Mouse (Mus musculus) hindbrain, postnatal 0 days (tissue): ENCODE data around the gene Usp46. TPM values are rescaled to one million over a fixed set of nuclear protein-coding genes. Genes with fewer than 3 reads are reported as not detected.
A peak's percentile ranks its signal among the peaks of the same experiment; 100 is the strongest.

Experiments used
- ATAC-seq: fragments of 200-750 bp; cut with Nextera tagmentation; 2 replicates; pipeline ENCODE4 v1.8.0; 2017; ENCODE audit warnings: mild to moderate bottlenecking, moderate TSS enrichment, moderate library complexity
- DNase-seq: peaks from one replicate; pipeline ENCODE4 v3.0.0-alpha.2; 2015; ENCODE audit warnings: low spot score
- H3K27ac ChIP-seq: fragments of 300-500 bp; sonication (generic); 2 replicates; pipeline ENCODE4 v1.5.1; 2014; ENCODE audit warnings: mild to moderate bottlenecking
- H3K27me3 ChIP-seq: fragments of 300-500 bp; sonication (generic); 2 replicates; pipeline ENCODE4 v1.6.1; 2014; ENCODE audit warnings: low read length, mixed read lengths; ENCODE audit not compliant: insufficient read depth
- H3K36me3 ChIP-seq: fragments of 300-500 bp; sonication (generic); 2 replicates; pipeline ENCODE4 v1.6.1; 2014; ENCODE audit warnings: low read length, mixed read lengths; ENCODE audit not compliant: insufficient read depth
- H3K4me1 ChIP-seq: fragments of 300-500 bp; sonication (generic); 2 replicates; pipeline ENCODE4 v1.6.1; 2014; ENCODE audit warnings: antibody characterized with exemption, low read length, mixed read lengths; ENCODE audit not compliant: insufficient read depth
- H3K4me2 ChIP-seq: fragments of 300-500 bp; sonication (generic); 2 replicates; pipeline ENCODE4 v1.6.1; 2014; ENCODE audit warnings: low read depth, mild to moderate bottlenecking, low read length, moderate library complexity, mixed read lengths
- H3K4me3 ChIP-seq: fragments of 300-500 bp; sonication (generic); 2 replicates; pipeline ENCODE4 v1.5.1; 2014; ENCODE audit warnings: low read length
- H3K9ac ChIP-seq: fragments of 300-500 bp; sonication (generic); replicated peaks from 2 replicates; pipeline ENCODE4 v1.6.1; 2014; ENCODE audit warnings: mild to moderate bottlenecking, low read length, moderate library complexity, mixed read lengths
- H3K9me3 ChIP-seq: fragments of 300-500 bp; sonication (generic); 2 replicates; pipeline ENCODE4 v1.6.1; 2016; ENCODE audit warnings: low read length, mixed read lengths
- CTCF ChIP-seq: IDR thresholded peaks from 2 replicates; pipeline ENCODE4 v1.5.1; 2016; ENCODE audit warnings: antibody characterized with exemption, control low read depth, low read depth
- WGBS: fragments of 180-500 bp; shearing (Covaris S2); extraction: QIAGEN DNeasy Blood & Tissue Kit; methylation state at CpG from one replicate; pipeline ENCODE4 v1.1.7; 2014; 5-methylcytosine and 5-hydroxymethylcytosine counted together
- polyA plus RNA-seq: library from polyadenylated mRNA; unstranded; fragments of >200 nt; fragmentation: Nextera tagmentation; extraction: Ambion mirVana; gene quantifications from 2 replicates; pipeline ENCODE4 v1.2.1, GENCODE M21; 2015
- total RNA-seq: library from RNA; depleted of rRNA; stranded (reverse); fragments of >200 nt; gene quantifications from 2 replicates; pipeline ENCODE4 v1.2.3, GENCODE M21; 2014

The Usp46 gene
- total and polyA plus RNA-seq, 2 experiments from 2014 or later, result 39.1 to 65.4 TPM

DNA sequence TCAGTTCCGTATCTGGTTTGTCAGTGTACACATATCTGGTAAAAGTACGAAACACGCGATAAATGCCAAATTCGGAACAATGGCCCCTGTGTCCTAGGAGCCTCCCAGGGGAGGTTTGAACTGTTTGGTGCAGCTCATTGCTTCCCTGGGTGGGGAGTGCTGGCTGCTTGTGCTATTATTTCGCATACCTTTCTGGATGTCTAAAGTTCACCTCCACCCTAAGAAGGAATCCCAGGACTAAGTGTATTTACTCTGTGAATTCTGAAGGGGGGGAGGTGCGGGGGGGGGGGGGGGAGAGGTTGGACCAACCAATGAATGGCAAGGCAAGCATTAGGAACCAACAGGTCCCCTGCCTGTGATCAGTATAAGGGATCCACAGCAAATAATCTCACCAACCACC is 6.0 kb downstream of the Usp46 start:
- no peak overlapping the region for H3K4me3 ChIP-seq
- no peaks in the 10 kb centered on the region for H3K36me3 ChIP-seq
- WGBS, result 86% methylated on average over 6 of the region's 7 CpGs
- no peak overlapping the region for H3K27ac ChIP-seq
- peaks cover 30% of the 10 kb centered on the region for H3K4me1 ChIP-seq
- ATAC-seq (no peak), DNase-seq (no peak)
- TF ChIP-seq CTCF, result no peak
- H3K9me3 ChIP-seq, result no peaks in the 10 kb centered on the region
- H3K4me2 ChIP-seq, result no peak overlapping the region
- H3K9ac ChIP-seq, result no peak overlapping the region
- no peaks in the 10 kb centered on the region for H3K27me3 ChIP-seq

DNA sequence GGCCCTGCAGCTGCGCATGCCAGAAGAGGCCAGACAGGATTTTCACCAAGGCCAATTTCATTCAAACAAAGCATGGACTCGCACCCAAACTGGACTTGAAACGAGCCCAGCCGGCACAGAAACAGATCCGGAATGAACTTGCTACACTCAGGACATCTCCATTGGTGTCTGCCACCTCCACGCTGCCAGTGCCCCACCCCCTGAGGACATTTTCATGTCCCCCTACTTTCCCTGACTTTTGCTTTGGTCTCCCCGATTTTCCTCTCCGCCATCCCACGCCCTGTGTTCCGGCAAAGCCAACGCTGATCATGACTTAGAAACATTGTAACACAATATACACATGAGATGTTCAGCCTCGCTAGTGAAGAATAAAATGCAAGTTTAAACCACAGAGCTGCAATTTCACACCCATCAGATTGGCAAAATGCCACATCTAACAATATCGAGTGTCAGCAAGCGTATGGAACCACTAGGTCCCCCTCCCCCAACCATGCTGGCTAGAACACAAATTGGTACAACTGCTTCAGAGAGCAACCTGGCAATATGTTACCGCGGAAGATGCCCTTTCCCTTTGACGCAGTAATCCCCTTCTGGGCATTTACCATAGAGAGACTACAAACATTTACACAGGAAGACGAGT is 6.7 kb downstream of the Usp46 start:
- Histone ChIP-seq H3K4me2 (peak overlapping the region; percentile 43), H3K9me3 (no peaks in the 10 kb centered on the region), H3K36me3 (no peaks in the 10 kb centered on the region), H3K4me1 (peaks cover 22% of the 10 kb centered on the region), H3K4me3 (no peak overlapping the region), H3K9ac (peak overlapping the region; percentile 35), H3K27me3 (no peaks in the 10 kb centered on the region), H3K27ac (peak overlapping the region; percentile 70)
- DNase-seq (peak; percentile 81), ATAC-seq (peak; percentile 19; the same call in 1 of the 2 replicates)
- 47% methylated on average over 18 of the region's 18 CpGs for WGBS
- no peak for TF ChIP-seq CTCF

DNA sequence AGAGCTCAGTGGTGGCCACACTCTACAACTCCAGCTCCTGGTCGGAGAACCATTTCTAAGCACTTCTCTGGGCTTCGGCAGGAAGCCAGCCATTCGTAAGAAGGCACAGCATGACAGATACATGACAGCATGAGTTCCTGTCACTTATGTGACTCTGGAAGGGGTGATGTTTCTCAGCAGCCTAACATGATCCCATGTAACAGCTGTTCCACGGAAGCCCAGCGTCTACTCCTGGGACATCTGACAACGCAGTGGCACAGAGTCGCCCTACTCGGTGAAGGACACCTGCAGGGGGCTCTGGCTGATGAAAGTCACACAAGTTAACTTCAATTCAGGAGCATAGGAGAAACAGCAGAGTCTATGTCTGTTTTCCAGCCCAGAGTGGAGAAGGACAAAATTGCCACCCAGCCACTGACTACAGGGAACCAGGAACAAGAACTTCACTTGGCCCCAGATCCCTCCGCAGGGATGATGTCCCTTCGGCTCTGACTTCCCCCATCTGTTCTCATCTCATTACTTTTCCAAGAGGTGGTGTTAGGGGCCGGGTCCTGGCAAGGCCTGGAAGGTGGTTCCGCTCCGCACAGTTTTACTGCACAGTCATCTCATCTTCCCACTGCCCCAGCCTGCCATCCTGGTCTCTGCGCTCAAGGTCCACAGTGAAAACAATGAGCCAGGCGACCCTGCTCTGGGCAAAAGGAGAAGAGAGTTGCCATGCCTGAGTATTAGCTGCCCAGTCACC is 15.9 kb downstream of the Usp46 start:
- Histone ChIP-seq H3K4me1 (peaks cover 15% of the 10 kb centered on the region; the same call in 1 of the 2 replicates), H3K4me3 (no peak overlapping the region), H3K27me3 (no peaks in the 10 kb centered on the region), H3K27ac (peak overlapping the region; percentile 68), H3K9ac (no peak overlapping the region), H3K9me3 (no peaks in the 10 kb centered on the region), H3K36me3 (no peaks in the 10 kb centered on the region), H3K4me2 (peak overlapping the region; percentile 16; the same call in 1 of the 2 replicates)
- WGBS, result 58% methylated on average over 15 of the region's 15 CpGs
- ATAC-seq (peak; percentile 52), DNase-seq (peak; percentile 54)
- TF ChIP-seq CTCF, result 0 out of 2 replicates have a peak, but pooled peaks have one; percentile 6

DNA sequence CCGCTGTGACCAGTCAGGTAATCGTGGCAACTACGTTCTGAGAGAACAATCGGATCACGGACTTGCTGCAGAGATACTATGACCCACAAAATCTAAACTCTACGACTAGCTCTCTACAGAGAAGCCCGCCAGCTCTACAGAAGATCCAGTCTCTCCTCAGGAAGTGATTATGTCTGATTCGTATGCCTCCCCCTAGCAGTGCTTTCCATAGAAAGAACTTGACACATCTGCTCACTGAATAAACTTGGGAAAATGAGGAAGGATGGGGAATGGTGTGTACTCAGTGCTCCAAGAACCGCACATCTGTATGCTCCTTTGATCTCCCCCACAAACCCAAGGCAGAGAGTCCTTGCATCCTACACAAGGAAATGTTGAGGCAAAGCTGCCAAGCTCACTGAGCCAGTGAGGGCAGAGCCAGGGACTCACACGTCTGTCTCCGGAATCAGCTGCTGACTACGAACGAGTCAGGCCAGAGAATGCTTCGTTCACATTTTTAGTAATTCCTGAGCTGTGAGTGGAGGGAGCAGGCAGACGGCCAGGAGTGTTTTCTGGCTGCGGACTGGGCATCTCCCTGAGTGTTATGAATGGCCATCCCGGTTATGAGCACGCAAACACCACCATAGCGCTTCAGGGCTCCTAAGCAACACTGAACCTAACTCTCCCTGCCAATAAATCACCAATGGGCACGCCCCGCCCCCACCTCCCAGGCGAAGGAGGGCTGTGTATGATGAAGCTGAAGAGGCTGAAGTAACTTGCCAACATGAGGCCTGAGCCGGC is 16.6 kb downstream of the Usp46 start:
- 51% methylated on average over 23 of the region's 23 CpGs for WGBS
- H3K27me3 ChIP-seq, result no peaks in the 10 kb centered on the region
- no peaks in the 10 kb centered on the region for H3K36me3 ChIP-seq
- peak overlapping the region; percentile 68 for H3K27ac ChIP-seq
- DNase-seq, result peak; percentile 68
- TF ChIP-seq CTCF, result no peak
- peaks cover 15% of the 10 kb centered on the region; the same call in 1 of the 2 replicates for H3K4me1 ChIP-seq
- ATAC-seq, result peak; percentile 66
- peak overlapping the region; percentile 16; the same call in 1 of the 2 replicates for H3K4me2 ChIP-seq
- H3K4me3 ChIP-seq, result no peak overlapping the region
- H3K9ac ChIP-seq, result no peak overlapping the region
- no peaks in the 10 kb centered on the region for H3K9me3 ChIP-seq

DNA sequence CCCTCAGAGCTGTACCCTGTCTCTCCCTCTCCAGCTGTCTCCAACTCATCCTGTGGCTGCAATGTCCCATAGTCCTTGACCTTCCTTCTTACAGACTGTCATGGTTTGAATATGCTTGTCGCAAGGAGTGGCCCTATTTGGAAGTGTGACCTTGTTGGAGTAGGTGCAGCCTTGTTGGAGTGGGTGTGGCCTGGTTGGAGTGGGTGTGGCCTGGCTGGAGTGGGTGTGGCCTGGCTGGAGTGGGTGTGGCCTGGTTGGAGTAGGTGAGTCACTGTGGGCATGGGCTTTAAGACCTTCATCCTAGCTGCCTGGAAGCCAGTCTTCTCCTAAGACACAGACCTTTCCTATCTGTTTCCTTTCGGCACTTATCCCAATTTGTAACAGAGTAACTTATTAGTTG is 17.3 kb downstream of the Usp46 start:
- H3K9me3 ChIP-seq, result no peaks in the 10 kb centered on the region
- DNase-seq (no peak), ATAC-seq (peak; percentile 30; the same call in 1 of the 2 replicates)
- 98% methylated on average over 2 of the region's 2 CpGs for WGBS
- no peaks in the 10 kb centered on the region for H3K27me3 ChIP-seq
- no peak overlapping the region for H3K4me3 ChIP-seq
- TF ChIP-seq CTCF, result no peak
- H3K36me3 ChIP-seq, result no peaks in the 10 kb centered on the region
- no peak overlapping the region for H3K27ac ChIP-seq
- no peak overlapping the region for H3K9ac ChIP-seq
- H3K4me1 ChIP-seq, result peaks cover 15% of the 10 kb centered on the region; the same call in 1 of the 2 replicates
- no peak overlapping the region for H3K4me2 ChIP-seq

DNA sequence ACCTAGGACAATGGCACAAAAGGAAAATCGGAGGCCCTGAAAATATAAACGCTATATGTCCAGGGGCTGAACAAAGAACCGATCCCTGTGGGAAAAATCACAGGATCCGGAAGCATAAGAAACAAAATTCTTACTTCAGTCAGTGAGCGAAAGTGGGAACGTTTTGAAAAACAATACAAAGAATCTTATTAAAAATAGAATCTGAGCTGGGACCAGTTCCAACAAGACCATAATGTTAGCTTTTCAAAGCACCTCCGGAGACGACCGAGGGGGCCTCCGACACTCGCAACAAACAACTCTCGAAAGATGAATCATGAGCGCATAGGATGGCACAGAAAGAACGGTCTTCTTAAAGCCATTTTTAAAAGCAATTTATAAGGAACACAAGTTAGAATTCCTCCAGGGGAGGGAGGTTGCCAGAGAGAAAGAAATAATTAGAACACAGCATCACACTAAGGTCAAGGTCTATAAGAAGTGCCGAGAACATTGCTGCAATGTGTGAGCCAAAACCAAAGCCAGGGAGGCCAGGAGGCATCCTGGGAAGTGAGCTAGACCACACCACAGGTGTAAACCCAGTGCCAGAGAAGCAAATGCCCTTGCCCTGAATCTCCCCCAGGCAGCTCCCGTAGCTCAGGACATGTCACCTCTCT is 19.3 kb downstream of the Usp46 start:
- Histone ChIP-seq H3K9me3 (no peaks in the 10 kb centered on the region), H3K4me1 (peaks cover 24% of the 10 kb centered on the region), H3K4me2 (no peak overlapping the region), H3K36me3 (no peaks in the 10 kb centered on the region), H3K27ac (peak overlapping the region; percentile 32; the same call in 1 of the 2 replicates), H3K9ac (no peak overlapping the region), H3K27me3 (no peaks in the 10 kb centered on the region), H3K4me3 (no peak overlapping the region)
- no peak for TF ChIP-seq CTCF
- DNase-seq (no peak), ATAC-seq (no peak)
- 53% methylated on average over 16 of the region's 16 CpGs for WGBS
